Mouse (Mus musculus): ENCODE results near the gene Dtx1. TPM values are rescaled to one million over a fixed set of nuclear protein-coding genes. Genes with fewer than 3 reads are reported as not detected.

Dtx1 gene
- polyA plus RNA-seq, 1 experiment from 2014 or later, result 4.0 TPM

- no peak overlapping the region for H3K4me3 ChIP-seq
- no peaks in the 10 kb centered on the region for H3K9me3 ChIP-seq
- peaks cover 4% of the 10 kb centered on the region; the same call in 1 of the 2 replicates for H3K27me3 ChIP-seq
- H3K4me1 ChIP-seq, result no peaks in the 10 kb centered on the region
- H3K27ac ChIP-seq, result no peak overlapping the region
- no peak for ATAC-seq (ENCODE audit: insufficient number of reproducible peaks, low FRiP score, low TSS enrichment, low read depth)
- H3K4me2 ChIP-seq, result no peak overlapping the region
- no peak overlapping the region for H3K9ac ChIP-seq
- 53% methylated on average over 7 of the region's 7 CpGs for WGBS
- H3K36me3 ChIP-seq, result no peaks in the 10 kb centered on the region
These were observed 9.3 kb upstream of the Dtx1 start for GRCm38 (mm10) chr5:120721005-120721404.

- H3K4me2 ChIP-seq, result no peak overlapping the region
- no peak overlapping the region for H3K27ac ChIP-seq
- no peak overlapping the region for H3K4me3 ChIP-seq
- no peak overlapping the region for H3K9ac ChIP-seq
- no peaks in the 10 kb centered on the region for H3K9me3 ChIP-seq
- no peak for ATAC-seq (ENCODE audit: insufficient number of reproducible peaks, low FRiP score, low TSS enrichment, low read depth)
- H3K27me3 ChIP-seq, result peaks cover 22% of the 10 kb centered on the region
- H3K36me3 ChIP-seq, result no peaks in the 10 kb centered on the region
- WGBS, result 47% methylated on average over 15 of the region's 15 CpGs
- no peaks in the 10 kb centered on the region for H3K4me1 ChIP-seq
These were observed 7.1 kb upstream of the Dtx1 start for GRCm38 (mm10) chr5:120718600-120719378.

GRCm38 (mm10) chr5:120717136-120717535 is 5.4 kb upstream of the Dtx1 start:
- Histone ChIP-seq H3K4me1 (no peaks in the 10 kb centered on the region), H3K27ac (no peak overlapping the region), H3K4me2 (no peak overlapping the region), H3K9me3 (no peaks in the 10 kb centered on the region), H3K4me3 (no peak overlapping the region), H3K27me3 (peaks cover 37% of the 10 kb centered on the region), H3K36me3 (no peaks in the 10 kb centered on the region), H3K9ac (no peak overlapping the region)
- WGBS, result 62% methylated on average over 10 of the region's 10 CpGs
- ATAC-seq (ENCODE audit: insufficient number of reproducible peaks, low FRiP score, low TSS enrichment, low read depth), result no peak

GRCm38 (mm10) chr5:120714314-120714713 is 2.6 kb upstream of the Dtx1 start:
- peaks cover 65% of the 10 kb centered on the region for H3K27me3 ChIP-seq
- WGBS, result 4% methylated on average over 16 of the region's 16 CpGs
- ATAC-seq (ENCODE audit: insufficient number of reproducible peaks, low FRiP score, low TSS enrichment, low read depth), result no peak
- peaks cover 23% of the 10 kb centered on the region for H3K4me1 ChIP-seq
- H3K36me3 ChIP-seq, result no peaks in the 10 kb centered on the region
- no peak overlapping the region for H3K4me2 ChIP-seq
- H3K9ac ChIP-seq, result no peak overlapping the region
- H3K9me3 ChIP-seq, result no peaks in the 10 kb centered on the region
- no peak overlapping the region for H3K4me3 ChIP-seq
- H3K27ac ChIP-seq, result no peak overlapping the region

GRCm38 (mm10) chr5:120712721-120713120 is 994 bp upstream of the Dtx1 start:
- peaks cover 79% of the 10 kb centered on the region for H3K27me3 ChIP-seq
- no peak overlapping the region for H3K9ac ChIP-seq
- 68% methylated on average over 8 of the region's 8 CpGs for WGBS
- H3K4me3 ChIP-seq, result no peak overlapping the region
- H3K27ac ChIP-seq, result no peak overlapping the region
- no peaks in the 10 kb centered on the region for H3K36me3 ChIP-seq
- ATAC-seq (ENCODE audit: insufficient number of reproducible peaks, low FRiP score, low TSS enrichment, low read depth), result no peak
- peaks cover 25% of the 10 kb centered on the region for H3K4me1 ChIP-seq
- H3K4me2 ChIP-seq, result no peak overlapping the region
- no peaks in the 10 kb centered on the region for H3K9me3 ChIP-seq

GRCm38 (mm10) chr5:120711416-120711815 is 311 bp downstream of the Dtx1 start:
- peak overlapping the region; percentile 90 for H3K4me2 ChIP-seq
- no peak for ATAC-seq (ENCODE audit: insufficient number of reproducible peaks, low FRiP score, low TSS enrichment, low read depth)
- peak overlapping the region; percentile 45 for H3K4me3 ChIP-seq
- H3K36me3 ChIP-seq, result no peaks in the 10 kb centered on the region
- no peaks in the 10 kb centered on the region for H3K9me3 ChIP-seq
- H3K27me3 ChIP-seq, result peaks cover 84% of the 10 kb centered on the region
- WGBS, result under 1% methylated on average over 39 of the region's 43 CpGs
- no peak overlapping the region for H3K27ac ChIP-seq
- peaks cover 34% of the 10 kb centered on the region for H3K4me1 ChIP-seq
- H3K9ac ChIP-seq, result peak overlapping the region; percentile 14; the same call in 1 of the 2 replicates

GRCm38 (mm10) chr5:120710826-120711248 is 890 bp downstream of the Dtx1 start:
- Histone ChIP-seq H3K36me3 (no peaks in the 10 kb centered on the region), H3K27ac (no peak overlapping the region), H3K4me1 (peaks cover 36% of the 10 kb centered on the region), H3K27me3 (peaks cover 82% of the 10 kb centered on the region), H3K9ac (peak overlapping the region; percentile 11; the same call in 1 of the 2 replicates), H3K9me3 (no peaks in the 10 kb centered on the region), H3K4me2 (peak overlapping the region; percentile 90), H3K4me3 (peak overlapping the region; percentile 45)
- WGBS, result 2% methylated on average over 29 of the region's 34 CpGs
- ATAC-seq (ENCODE audit: insufficient number of reproducible peaks, low FRiP score, low TSS enrichment, low read depth), result no peak

- Histone ChIP-seq H3K4me1 (peaks cover 36% of the 10 kb centered on the region), H3K4me3 (peak overlapping the region; percentile 45), H3K9ac (peak overlapping the region; percentile 11; the same call in 1 of the 2 replicates), H3K27me3 (peaks cover 84% of the 10 kb centered on the region), H3K9me3 (no peaks in the 10 kb centered on the region), H3K27ac (no peak overlapping the region), H3K4me2 (peak overlapping the region; percentile 90), H3K36me3 (no peaks in the 10 kb centered on the region)
- WGBS, result 3% methylated on average over 40 of the region's 40 CpGs
- ATAC-seq (ENCODE audit: insufficient number of reproducible peaks, low FRiP score, low TSS enrichment, low read depth), result no peak
These were observed 1.4 kb downstream of the Dtx1 start for GRCm38 (mm10) chr5:120710161-120710825.

- no peak overlapping the region for H3K27ac ChIP-seq
- ATAC-seq (ENCODE audit: insufficient number of reproducible peaks, low FRiP score, low TSS enrichment, low read depth), result no peak
- H3K4me2 ChIP-seq, result peak overlapping the region; percentile 14; the same call in 1 of the 2 replicates
- H3K4me3 ChIP-seq, result no peak overlapping the region
- peaks cover 69% of the 10 kb centered on the region for H3K27me3 ChIP-seq
- H3K9me3 ChIP-seq, result no peaks in the 10 kb centered on the region
- no peaks in the 10 kb centered on the region for H3K36me3 ChIP-seq
- WGBS, result 49% methylated on average over 12 of the region's 13 CpGs
- peaks cover 36% of the 10 kb centered on the region for H3K4me1 ChIP-seq
- H3K9ac ChIP-seq, result no peak overlapping the region
These were observed 4.8 kb downstream of the Dtx1 start for GRCm38 (mm10) chr5:120706976-120707375.

GRCm38 (mm10) chr5:120706541-120706940 is 5.2 kb downstream of the Dtx1 start:
- H3K4me2 ChIP-seq, result peak overlapping the region; percentile 14; the same call in 1 of the 2 replicates
- H3K4me3 ChIP-seq, result no peak overlapping the region
- H3K4me1 ChIP-seq, result peaks cover 35% of the 10 kb centered on the region
- H3K27me3 ChIP-seq, result peaks cover 65% of the 10 kb centered on the region
- no peak overlapping the region for H3K9ac ChIP-seq
- 9% methylated on average over 16 of the region's 16 CpGs for WGBS
- no peaks in the 10 kb centered on the region for H3K36me3 ChIP-seq
- H3K9me3 ChIP-seq, result no peaks in the 10 kb centered on the region
- no peak for ATAC-seq (ENCODE audit: insufficient number of reproducible peaks, low FRiP score, low TSS enrichment, low read depth)
- H3K27ac ChIP-seq, result no peak overlapping the region

GRCm38 (mm10) chr5:120704421-120704820 is 7.3 kb downstream of the Dtx1 start:
- WGBS, result 39% methylated on average over 6 of the region's 6 CpGs
- H3K4me2 ChIP-seq, result no peak overlapping the region
- peaks cover 60% of the 10 kb centered on the region for H3K27me3 ChIP-seq
- H3K9me3 ChIP-seq, result no peaks in the 10 kb centered on the region
- no peak for ATAC-seq (ENCODE audit: insufficient number of reproducible peaks, low FRiP score, low TSS enrichment, low read depth)
- no peak overlapping the region for H3K27ac ChIP-seq
- H3K9ac ChIP-seq, result no peak overlapping the region
- no peak overlapping the region for H3K4me3 ChIP-seq
- H3K36me3 ChIP-seq, result no peaks in the 10 kb centered on the region
- peaks cover 14% of the 10 kb centered on the region for H3K4me1 ChIP-seq

GRCm38 (mm10) chr5:120703660-120704059 is 8.1 kb downstream of the Dtx1 start:
- no peak for ATAC-seq (ENCODE audit: insufficient number of reproducible peaks, low FRiP score, low TSS enrichment, low read depth)
- H3K27me3 ChIP-seq, result peaks cover 60% of the 10 kb centered on the region
- H3K4me3 ChIP-seq, result no peak overlapping the region
- H3K27ac ChIP-seq, result no peak overlapping the region
- H3K4me1 ChIP-seq, result peaks cover 17% of the 10 kb centered on the region
- WGBS, result 72% methylated on average over 3 of the region's 3 CpGs
- H3K9me3 ChIP-seq, result no peaks in the 10 kb centered on the region
- no peak overlapping the region for H3K9ac ChIP-seq
- H3K4me2 ChIP-seq, result no peak overlapping the region
- H3K36me3 ChIP-seq, result no peaks in the 10 kb centered on the region

Data from limb, embryonic 15.5 days (tissue).